Mouse (Mus musculus) lung, postnatal 0 days (tissue): ENCODE measurements around the gene Phtf1.

Experiments used
- CTCF ChIP-seq: IDR thresholded peaks from 2 replicates; pipeline ENCODE4 v1.5.1; 2016; ENCODE audit warnings: antibody characterized with exemption, mild to moderate bottlenecking
- EP300 ChIP-seq: IDR thresholded peaks from 2 replicates; pipeline ENCODE4 v1.6.1; 2016; ENCODE audit warnings: antibody characterized with exemption, mild to moderate bottlenecking, control low read depth

- no peak; the same call in none of the 2 replicates for TF ChIP-seq CTCF
- no peak for TF ChIP-seq EP300
These were observed at the start of gene Phtf1 for GRCm38 (mm10) chr3:103967861-103968691.
